Mouse (Mus musculus) right cerebral cortex, adult 18-20 months (tissue): ENCODE data around the gene Mad1l1.

Experiments used
- DNase-seq: peaks from one replicate; pipeline ENCODE4 v3.0.0; 2022; ENCODE audit warnings: mixed read lengths

Mad1l1 gene

GRCm38 (mm10) chr5:140174814-140175490, 146.4 kb downstream of the Mad1l1 start:
- no peak for DNase-seq

GRCm38 (mm10) chr5:140174066-140174465, 147.3 kb downstream of the Mad1l1 start:
- DNase-seq = no peak

GRCm38 (mm10) chr5:140173181-140173580, 148.2 kb downstream of the Mad1l1 start:
- DNase-seq = no peak

- no peak for DNase-seq
Observed at GRCm38 (mm10) chr5:140171710-140172109, 149.6 kb downstream of the Mad1l1 start.

GRCm38 (mm10) chr5:140167531-140167930, 153.8 kb downstream of the Mad1l1 start:
- DNase-seq = no peak

- DNase-seq = no peak
Observed at GRCm38 (mm10) chr5:140167080-140167479, 154.3 kb downstream of the Mad1l1 start.

- no peak for DNase-seq
Observed at GRCm38 (mm10) chr5:140163947-140164346, 157.4 kb downstream of the Mad1l1 start.

GRCm38 (mm10) chr5:140162071-140162845, 159.1 kb downstream of the Mad1l1 start:
- DNase-seq = no peak

GRCm38 (mm10) chr5:140159007-140159406, 162.3 kb downstream of the Mad1l1 start:
- no peak for DNase-seq

- DNase-seq = no peak
Observed at GRCm38 (mm10) chr5:140157886-140158627, 163.3 kb downstream of the Mad1l1 start.

GRCm38 (mm10) chr5:140154166-140154565, 167.2 kb downstream of the Mad1l1 start:
- DNase-seq = no peak

GRCm38 (mm10) chr5:140151871-140152270, 169.5 kb downstream of the Mad1l1 start:
- DNase-seq = peak; percentile 46

GRCm38 (mm10) chr5:140151180-140151579, 170.2 kb downstream of the Mad1l1 start:
- DNase-seq = no peak

GRCm38 (mm10) chr5:140150694-140151093, 170.7 kb downstream of the Mad1l1 start:
- DNase-seq = no peak

- no peak for DNase-seq
Observed at GRCm38 (mm10) chr5:140150136-140150535, 171.2 kb downstream of the Mad1l1 start.

- peak; percentile 80 for DNase-seq
Observed at GRCm38 (mm10) chr5:140149298-140149697, 172.1 kb downstream of the Mad1l1 start.

GRCm38 (mm10) chr5:140143541-140143940, 177.8 kb downstream of the Mad1l1 start:
- DNase-seq = no peak

GRCm38 (mm10) chr5:140141336-140141735, 180.0 kb downstream of the Mad1l1 start:
- no peak for DNase-seq

GRCm38 (mm10) chr5:140140214-140140613, 181.1 kb downstream of the Mad1l1 start:
- no peak for DNase-seq

- DNase-seq = no peak
Observed at GRCm38 (mm10) chr5:140135734-140136625, 185.4 kb downstream of the Mad1l1 start.

GRCm38 (mm10) chr5:140134021-140134420, 187.3 kb downstream of the Mad1l1 start:
- no peak for DNase-seq

GRCm38 (mm10) chr5:140128414-140128981, 192.9 kb downstream of the Mad1l1 start:
- no peak for DNase-seq
